Mouse (Mus musculus): Measurements from ENCODE around the gene Evi5.

Gene Evi5

DNA sequence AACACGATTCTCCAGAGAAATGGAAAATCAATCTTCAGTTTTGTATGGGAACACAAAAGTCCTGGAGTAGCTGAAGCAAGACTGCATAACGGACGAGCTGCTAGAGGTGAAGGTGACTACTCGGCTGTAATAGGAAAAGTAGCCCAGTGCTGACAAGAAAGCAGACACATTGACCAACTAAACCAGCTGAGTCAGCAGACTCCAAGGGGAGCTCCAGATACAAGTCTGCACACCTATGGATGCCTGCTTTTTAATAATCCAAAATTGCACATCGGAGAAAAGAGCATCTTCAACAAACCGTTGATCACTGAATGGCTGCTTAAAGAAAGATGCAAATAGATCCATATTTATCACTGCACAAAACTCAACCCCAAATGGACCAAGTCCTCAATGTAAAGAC, 76.6 kb downstream of the Evi5 start:
- DNase-seq: no peak

DNA sequence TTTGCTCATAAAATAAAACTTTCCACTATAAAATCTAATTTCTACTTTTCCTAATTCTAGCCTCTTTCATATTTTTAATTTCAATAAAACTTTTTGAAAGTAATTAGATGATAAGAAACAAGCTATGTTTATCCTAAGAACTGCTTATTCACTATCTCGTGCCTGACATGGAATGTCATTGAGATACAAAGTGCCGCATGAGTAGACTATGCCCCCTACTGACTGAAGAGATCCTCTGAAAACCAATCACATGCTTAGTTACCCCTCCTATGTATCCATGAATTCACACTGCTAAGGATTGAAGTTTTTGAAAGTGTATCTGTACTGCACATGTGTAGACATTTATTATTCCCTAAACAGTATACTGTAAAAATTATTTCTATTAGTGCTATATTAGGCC, 81.0 kb downstream of the Evi5 start:
- no peak for DNase-seq

DNA sequence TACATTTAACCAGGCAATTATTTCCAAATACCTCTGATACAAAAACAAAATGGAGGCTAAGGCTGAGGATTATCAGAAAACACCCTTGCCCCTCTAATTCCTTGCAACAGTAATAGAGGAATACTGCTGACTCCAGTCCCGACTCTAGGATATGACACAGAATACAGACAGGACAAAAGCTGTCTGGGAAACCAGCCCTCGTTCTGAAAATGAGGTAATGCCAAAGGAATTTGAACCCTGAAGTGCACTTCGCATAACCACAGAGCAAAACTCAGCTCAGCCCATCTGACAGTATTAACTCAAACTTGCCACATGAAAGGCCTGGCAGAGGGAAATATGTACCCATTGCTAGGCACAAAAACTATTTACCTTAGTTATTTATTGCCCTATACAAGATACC, 81.6 kb downstream of the Evi5 start:
- no peak for DNase-seq

DNA sequence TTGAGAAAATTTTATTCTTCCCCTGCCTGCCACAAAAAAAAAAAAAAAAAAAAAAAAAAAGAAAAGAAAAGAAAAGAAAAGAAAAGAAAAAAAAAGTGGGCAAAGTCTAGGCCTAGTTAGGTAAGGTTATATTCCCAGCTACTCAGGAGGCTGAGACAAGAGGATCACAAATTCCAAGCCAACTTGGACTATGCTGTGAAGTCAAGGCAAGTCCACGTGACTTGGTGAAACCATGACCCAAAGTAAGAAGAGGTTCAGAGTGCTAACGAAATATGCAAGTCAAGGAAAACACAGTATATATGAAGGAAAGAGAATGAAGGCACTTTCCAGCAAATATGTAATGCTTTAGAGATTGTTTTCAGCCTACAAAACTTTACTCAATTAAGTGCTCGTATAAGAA, 82.4 kb downstream of the Evi5 start:
- DNase-seq: no peak

DNA sequence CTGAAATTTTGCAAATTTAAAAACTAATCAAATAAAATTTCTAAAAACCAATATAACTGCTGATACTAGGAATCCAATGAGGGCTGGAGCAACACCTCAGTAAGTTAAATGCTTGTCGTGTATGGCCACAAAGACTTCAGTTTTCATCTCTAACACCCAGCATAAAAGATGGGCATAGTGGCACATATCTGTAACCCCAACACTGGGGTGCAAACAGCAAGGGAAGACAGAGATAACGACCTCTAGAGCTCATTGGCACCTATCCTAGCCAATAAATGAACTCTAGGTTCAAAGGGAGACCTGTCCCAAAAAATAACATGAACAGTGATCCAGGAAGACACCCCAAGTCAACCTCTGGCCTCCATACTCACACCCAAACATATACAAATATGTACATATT, 82.9 kb downstream of the Evi5 start:
- no peak for DNase-seq

DNA sequence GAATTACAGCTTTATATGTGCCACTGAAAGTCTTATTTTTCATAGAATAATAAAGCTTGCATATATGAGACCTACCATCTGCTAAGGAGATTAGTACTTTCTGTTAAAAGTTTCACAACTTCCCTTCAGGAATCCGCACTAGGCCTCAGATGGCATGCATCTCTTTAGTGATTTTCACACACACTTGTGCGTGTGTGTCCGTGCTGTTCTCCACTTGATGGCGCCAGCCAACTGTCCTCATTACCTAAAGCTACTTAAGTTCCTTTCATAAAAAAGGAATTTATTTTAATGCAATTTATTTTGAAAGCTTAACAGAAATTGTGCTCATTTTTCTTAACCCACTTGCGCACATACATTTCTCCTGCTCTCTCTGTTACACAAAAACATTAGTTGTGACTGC, 85.4 kb downstream of the Evi5 start:
- DNase-seq: no peak

DNA sequence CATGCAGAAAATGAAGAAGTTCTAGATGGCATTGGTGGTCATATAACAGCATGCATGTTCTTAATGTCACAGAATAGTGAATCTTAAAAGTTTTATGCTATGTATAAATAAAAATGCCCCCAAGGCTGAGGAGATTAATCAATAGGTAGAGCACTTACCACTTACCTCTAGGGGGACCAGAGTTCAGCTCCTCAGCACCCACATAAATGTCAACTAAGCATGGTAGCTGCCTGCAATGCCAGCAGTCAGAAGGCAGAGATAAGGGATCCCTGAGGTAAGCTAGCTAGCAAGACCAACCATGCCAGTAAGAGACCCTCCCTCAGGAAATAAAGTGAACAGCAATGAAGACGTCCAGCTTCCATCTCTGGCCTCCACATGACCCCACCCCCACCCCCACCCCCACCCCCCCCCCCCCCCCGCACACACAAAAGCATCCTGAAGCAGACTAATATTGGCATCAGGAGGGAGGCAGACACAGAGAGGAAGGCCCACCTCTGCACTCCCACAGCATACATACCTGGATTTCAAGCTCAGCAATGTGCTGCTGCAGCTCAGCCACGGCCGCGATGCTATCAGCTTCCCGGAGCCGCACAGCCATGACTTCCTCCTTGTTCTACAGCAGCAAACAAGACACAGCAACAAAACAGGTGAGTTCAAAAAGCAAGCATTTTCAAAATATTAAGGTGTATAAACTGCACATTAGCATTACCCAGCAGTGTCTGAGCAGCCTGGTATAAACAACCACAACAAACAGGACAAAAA, 87.0 kb downstream of the Evi5 start:
- no peak for DNase-seq

DNA sequence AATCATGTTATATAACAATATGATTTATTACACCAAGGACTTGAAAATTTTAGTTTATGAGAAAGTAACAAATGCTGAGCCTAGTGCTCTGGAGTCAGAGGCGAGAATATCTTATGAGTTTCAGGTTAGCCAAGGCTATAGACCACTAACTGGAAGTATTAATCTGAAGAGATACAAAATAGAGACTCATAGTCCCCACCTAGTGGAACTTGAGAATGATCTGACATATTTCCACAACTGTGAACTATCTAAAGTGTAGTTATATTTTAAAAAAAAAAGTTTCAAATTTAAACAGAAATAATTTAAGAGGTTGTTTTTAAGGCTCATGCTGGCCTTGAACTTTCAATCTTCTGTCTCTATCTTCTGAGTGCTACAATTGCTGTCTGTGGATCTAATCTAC, 92.5 kb downstream of the Evi5 start:
- DNase-seq: no peak

DNA sequence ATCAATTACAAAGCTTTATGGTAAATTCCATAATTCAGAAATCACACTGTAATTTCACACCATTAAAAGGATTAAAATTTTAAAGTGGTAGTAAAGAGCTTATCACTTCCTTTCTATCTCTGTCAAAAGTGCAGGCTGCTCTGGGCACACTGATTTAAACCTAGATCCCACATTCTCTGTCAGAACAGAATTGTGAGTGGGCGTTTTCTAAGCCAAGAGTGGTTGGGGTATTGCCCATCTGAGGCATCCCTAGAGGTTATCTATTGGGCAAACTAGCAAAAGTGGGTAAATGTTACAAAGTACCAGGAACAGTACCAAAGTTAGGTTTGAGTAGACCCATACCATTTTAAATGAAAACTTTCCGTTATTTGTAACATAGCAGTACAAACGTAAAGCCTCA, 96.1 kb downstream of the Evi5 start:
- DNase-seq: no peak

DNA sequence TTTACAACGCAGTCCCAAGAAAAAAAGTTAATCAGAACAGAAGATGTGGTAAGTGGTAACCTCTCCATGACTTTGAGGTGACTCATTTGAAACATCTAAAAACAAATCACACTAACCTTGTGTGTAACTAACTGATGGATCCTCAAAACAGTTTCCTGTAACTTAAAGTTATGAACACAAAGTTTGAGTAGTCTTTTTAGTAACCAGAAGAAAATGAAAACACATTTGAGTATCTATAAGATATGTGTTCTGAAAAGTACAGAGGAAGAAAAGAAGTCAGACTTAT, 97.4 kb downstream of the Evi5 start:
- DNase-seq: no peak

DNA sequence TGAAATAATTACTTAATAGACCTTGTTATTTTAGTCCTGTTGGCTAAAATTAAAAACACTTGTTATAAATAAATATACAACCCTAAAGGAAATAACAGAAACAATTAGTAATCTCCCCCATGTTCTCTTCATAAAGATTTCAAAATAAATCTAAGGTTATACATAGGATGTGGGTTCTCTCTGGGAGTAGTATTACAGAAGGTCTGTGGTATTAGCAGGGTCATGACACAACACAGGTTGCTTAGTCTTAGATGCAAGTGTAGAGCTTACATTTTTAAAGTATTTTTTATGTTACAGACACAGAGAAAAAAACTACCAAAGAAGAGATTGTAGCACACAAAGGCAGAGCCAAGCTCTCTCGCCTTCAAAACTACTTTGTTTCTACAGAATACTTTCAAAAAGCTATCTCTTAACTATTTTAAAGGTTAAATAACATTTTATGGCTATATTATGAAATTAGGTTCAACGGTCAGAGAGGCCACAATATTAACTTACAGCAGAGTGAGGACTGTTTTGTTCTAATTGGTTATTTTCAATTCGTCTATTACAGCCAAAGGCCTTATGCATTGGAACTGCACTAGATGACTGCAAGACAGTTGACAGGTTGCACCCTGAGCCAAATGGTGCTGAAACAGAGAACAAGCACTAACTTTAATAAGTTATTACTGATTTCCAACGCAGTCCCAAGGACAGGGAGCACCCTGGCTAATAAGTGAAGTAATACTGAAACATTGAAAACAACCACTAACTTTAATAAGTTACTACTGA, 97.9 kb downstream of the Evi5 start:
- no peak for DNase-seq

DNA sequence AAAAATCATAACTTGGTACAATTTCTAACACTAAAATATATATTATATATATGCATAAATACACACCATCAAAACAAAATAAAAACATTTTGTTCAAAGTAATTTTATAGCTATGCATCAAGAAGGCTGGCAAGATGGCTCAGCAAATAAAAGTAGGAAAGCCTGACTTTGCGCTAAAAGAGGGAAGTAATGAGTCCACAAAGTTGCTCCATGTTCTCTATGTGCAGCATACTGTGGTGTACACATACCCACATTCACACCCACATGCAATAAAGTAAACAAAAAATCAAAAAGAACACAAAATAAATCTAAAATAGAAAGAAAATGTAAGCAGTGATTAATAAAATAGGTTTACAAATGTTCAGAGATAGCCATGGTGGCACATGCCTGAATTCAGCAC, 99.0 kb downstream of the Evi5 start:
- DNase-seq: no peak

DNA sequence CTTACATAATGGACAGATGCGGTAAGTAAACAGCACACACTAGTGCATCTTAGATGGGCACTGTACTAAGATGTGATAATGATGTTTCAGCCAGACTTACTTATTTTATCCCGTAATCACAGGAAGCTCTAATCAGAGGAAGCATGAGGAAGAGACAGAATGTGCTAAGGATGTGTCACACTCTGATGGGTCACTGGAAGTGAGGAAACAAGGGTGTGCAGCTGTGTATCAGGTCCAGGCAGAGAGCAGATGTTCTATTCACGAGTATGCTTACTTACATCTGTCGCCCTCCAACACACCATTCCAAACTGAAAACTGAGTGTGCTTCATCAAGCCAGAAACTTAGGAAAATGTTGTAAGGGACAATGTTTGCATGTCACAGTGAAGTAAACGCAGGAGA, 102.9 kb downstream of the Evi5 start:
- DNase-seq: no peak

DNA sequence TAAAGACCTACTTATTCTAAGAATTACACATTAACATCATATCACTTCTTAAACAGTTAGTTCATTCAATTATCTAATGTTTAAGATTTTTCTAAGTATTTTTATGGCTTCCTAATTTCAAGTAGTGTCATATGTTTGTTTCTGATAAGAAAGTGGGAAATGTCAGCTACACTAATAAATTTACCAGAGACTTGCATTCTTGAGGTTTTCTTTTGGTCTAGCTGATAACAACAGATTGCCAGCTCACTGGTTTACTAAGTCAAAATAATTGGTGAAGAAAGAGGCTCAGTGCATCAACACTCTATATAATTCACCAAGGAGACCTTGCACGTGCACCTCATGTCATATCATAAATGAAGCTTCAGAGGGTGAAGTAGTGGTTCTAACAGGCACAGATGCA, 106.7 kb downstream of the Evi5 start:
- no peak for DNase-seq

DNA sequence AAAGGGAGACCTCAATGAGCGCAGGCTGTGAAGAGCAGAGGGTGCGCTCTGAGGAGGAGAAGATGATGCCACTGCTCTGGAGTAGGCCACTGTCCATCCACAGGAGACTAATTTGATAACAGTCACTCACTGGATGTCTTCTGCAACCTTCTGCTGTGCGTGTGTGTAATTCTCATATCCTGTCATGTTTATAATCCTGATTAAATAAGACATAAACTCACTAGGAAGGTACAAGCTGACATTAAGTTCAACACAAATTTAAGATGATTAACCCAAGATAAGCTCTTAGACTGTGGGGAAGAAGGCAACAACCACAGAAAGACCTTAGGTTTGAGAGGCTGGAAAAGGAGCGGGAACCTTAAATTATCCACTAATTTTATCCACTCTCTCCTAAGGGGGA, 109.0 kb downstream of the Evi5 start:
- no peak for DNase-seq

DNA sequence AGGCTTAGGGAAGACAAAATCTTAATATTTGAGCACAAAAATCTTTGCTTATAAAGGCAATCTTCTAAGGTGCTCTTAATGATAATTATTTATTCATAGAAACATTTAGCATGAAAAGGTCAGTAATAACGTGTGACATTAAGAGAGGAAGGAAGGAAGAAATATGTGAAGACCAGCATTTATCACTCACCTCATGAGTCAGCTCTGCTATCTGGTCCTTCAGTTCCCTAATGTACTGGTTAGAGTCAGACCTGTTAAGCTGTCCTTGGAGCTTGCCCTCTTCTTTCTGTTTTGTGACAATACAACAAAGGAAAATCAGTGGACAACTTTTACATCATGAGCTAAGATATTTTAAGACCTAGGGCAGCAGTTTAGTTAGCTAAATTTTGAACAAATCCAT, 110.4 kb downstream of the Evi5 start:
- no peak for DNase-seq

DNA sequence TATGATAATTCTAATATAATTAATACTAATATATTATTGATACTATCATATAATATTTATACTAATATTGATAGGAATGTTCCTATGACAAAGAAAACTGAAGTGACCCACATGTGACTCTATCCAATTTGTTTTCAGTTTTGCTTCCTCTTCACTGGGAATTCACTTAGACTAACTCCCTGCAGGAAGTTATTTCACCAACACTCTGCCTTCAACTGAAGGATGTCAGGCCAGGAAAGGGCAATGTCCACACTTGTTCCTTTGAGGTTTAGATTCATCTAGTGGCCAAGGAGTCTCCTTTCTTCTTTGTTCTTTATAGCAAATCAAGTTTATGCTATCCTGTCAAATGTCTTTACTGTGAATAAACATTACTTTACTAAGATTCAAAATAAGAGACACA, 111.2 kb downstream of the Evi5 start:
- DNase-seq: no peak

DNA sequence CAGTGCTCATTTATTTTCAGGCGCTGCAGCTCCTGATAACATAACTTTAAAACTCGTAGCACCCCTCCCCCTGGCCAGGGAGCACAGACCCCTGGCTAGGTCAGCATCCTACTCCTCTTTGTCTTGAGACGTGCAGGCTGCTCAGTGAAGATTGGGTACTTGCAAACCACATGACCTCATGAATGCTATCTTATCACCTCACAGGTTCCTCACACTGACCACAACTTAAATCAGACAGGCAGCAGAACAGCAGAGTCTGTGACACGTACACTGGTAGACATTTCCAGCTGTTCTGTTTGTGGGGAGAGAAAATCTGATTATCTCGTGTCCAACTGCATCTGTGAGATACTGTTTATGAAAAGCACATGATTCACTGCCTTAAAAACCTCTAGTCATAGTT, 115.8 kb downstream of the Evi5 start:
- DNase-seq: no peak

DNA sequence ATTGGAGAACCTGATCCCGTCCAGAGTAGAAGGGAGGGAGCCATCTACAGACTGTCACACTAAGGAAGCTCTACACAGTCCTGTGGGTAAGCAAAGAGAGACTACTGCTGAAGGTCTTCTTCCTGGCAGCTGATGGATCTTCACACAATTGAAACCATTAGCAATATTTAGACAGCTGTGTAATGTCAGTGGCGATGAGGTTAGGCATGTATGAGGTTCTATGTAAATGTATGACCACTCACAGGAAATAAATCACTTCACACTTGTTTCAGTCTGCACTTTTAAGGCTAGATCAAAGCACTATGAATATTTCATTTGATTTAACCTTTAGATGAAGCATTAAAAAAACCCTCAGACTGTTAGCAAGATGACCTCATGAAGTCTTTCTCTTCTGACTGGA, 118.8 kb downstream of the Evi5 start:
- DNase-seq: no peak

DNA sequence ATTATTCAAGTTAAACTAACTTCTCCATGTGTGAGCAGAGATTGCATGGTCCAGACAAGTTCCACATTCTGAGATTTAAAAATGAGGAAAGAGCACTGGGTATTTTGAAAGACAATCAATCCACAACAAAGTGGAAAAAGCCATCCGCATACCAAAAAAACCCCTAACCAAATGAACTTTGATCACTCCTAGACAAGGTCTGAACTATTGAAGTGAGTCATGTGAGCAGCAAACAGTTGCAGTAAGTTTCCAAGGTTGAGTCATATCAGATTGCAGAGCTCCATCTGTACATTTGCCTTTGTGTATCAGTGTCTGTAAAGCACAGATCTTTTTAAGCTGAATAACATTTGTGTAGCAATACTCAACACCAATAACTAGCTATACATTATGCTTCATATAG, 120.2 kb downstream of the Evi5 start:
- no peak for DNase-seq

DNA sequence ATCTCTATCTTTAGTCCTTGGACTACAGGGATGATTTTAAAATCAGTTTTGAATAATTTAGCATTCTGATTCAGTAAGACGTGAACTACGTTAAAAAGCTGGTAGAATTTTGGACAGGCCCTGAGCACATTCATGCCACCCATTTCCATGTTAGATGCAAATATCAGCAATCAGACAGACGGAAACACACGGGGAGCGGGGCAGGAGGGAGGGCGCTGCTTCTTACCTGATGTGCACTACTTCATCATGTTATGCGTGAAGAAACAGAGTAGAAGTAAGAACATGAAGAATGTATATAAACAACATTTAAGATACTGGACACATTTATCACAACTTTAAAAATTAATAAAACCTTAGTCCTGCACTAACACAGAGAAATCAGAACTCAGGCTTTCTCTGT, 121.3 kb downstream of the Evi5 start:
- DNase-seq: no peak

DNA sequence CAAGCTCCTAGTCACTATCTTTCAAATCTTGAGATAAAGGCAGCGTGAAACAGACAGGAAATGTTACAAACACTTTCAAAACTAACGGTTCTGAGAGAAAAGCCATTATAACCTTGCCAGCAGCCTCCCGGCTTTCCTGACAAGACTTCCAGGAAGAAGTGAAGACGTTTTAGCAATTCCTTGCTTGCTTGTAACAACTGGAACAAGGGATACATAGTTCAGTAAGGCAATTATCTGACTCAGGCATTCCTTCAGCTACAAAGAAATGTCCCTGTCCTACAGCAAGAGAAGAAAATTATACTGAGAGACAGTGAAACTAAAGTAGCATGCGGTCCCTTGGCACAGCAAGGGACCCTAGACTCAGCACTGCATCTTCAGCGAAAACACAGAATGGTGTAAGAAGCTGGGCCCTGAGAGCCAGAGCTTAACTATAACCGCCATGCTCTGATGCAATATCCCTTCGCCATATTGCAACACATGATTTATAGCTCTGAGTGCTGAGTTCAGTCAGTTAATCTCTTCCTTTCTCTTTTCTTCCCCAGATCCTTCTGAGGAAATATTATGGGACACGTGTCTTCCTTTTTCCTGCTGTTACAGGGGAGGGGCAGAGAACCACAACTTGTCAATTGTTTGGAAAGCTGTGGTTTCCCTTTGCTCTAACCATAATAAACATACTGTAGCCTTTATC, 125.5 kb downstream of the Evi5 start:
- DNase-seq: no peak

DNA sequence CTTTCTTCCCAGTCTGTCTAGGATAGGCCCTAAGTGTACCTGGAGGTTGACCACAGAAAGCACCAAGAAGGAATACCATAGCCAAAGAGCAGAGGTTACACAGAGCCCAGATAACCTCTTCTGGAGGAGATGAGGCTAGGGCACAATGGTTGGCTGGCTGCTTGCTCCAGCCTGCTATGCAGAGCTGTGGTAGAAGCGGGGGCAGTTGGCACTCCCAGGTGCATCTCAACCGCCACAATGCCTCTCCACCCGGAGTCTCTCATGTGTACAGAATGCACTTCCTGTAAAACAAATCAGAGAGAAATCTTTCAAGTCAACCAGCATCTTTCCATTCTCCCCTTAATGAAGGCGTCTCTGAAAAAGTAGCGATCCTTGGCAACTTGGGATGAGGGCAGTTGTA, 135.9 kb downstream of the Evi5 start:
- DNase-seq: no peak

DNA sequence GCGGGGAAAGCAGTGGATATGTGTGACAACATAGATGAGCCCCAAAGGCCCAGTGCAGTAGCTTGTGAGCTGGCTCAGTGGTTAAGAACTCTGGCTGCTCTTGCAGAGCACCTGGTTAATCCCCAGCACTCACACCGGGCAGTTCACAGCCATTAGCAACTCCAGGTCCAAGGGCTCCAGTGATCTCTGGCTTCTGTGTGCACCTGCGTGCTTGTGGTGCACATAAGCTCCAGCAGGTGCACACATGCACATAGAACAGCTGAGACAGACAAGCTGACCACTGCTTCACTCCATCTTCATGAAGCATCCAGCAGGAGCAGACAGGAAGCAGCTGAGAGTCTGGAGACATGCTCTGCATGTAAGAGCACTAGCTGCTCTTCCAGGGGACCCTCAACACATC, 136.6 kb downstream of the Evi5 start:
- no peak for DNase-seq

DNA sequence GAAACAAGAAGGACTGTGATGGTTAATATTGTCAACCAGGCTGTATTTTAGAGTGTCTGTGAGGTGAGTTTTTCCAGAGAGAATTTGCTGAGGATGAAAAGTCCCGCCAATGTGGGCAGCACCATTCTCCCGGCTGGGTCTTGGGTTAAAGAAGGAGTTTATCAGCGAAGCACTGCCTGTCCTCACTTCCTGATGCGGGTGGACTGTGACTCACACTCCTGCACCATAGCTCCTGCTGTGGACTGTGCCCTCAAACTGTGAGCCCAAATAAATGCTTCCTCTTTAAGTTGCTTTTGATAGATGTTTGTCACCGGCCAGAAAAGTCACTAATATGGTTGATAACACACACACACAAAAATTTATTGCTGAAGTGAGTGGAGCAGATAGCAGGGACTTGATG, 138.7 kb downstream of the Evi5 start:
- DNase-seq: no peak
